Mouse (Mus musculus) myocyte (in vitro differentiated cells): ENCODE results near the gene S100a10.

Source experiments
- MAX ChIP-seq: IDR thresholded peaks from one replicate; pipeline ENCODE4 v1.6.1; 2011; ENCODE audit warnings: low read depth, mild to moderate bottlenecking, control low read depth
- MYOG ChIP-seq, 3 experiments: IDR thresholded peaks; one replicate each; pipeline ENCODE4 v1.6.1; 2011; ENCODE audit warnings: control low read depth in 2 of 3, low read depth in 2 of 3, mild to moderate bottlenecking in 2 of 3; ENCODE audit not compliant: insufficient read length in 2 of 3, control insufficient read depth in 1 of 3, insufficient read depth in 1 of 3
- POLR2A ChIP-seq: IDR thresholded peaks from one replicate; pipeline ENCODE4 v1.6.1; 2011; ENCODE audit warnings: low read depth, mild to moderate bottlenecking, control low read depth, moderate library complexity; ENCODE audit not compliant: insufficient read length
- POLR2AphosphoS2 ChIP-seq: IDR thresholded peaks from one replicate; pipeline ENCODE4 v1.6.1; 2011; ENCODE audit warnings: low read depth, control low read depth; ENCODE audit not compliant: insufficient read length
- TCF12 ChIP-seq: IDR thresholded peaks from one replicate; pipeline ENCODE4 v1.6.1; 2011; ENCODE audit warnings: mild to moderate bottlenecking, control low read depth; ENCODE audit not compliant: poor library complexity, insufficient read depth, severe bottlenecking
- TCF3 ChIP-seq: IDR thresholded peaks from one replicate; pipeline ENCODE4 v1.6.1; 2011; ENCODE audit warnings: low read depth, control low read depth; ENCODE audit not compliant: insufficient read length
- USF1 ChIP-seq: IDR thresholded peaks from one replicate; pipeline ENCODE4 v1.6.1; 2011; ENCODE audit warnings: low read depth, mild to moderate bottlenecking, control low read depth, moderate library complexity

DNA sequence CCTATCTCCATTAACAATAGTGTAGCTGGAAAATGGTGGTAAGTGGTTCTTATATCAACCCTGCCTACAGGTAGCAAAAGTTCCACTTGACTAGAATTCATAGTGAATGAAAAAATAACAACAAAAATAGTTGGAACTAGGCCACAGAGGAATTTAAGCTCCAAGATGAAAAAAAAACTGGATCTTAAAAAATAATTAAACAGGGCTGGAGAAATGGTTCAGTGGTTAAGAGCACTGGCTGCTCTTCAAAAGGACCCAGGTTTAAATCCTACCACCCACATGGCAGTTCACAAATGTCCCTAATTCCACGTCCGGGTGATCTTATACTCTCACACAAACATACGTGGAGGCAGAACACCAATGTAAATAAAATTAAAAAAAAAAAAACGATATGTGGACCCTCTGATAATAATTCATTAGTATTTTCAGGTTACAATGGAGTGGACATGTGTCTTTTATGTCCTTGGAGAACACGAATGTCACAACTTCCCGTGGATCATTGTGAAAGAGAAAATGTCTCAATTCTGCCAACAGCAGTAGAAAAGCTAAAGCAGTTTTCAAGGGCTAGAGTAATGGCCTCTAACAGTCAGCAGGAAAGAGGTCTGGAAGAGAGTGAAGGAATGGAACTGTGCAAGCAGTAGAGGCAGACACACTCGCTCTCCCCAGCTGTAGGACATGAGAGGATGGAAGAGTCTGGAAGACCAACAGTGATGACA, 42.3 kb upstream of the S100a10 start:
- TF ChIP-seq TCF3 (no peak), POLR2A (no peak), POLR2AphosphoS2 (no peak), TCF12 (no peak), USF1 (no peak), MYOG (IDR thresholded peaks at IDR 0.05; ENCODE audit: control insufficient read depth in 1 of 3, insufficient read depth in 1 of 3, insufficient read length in 2 of 3, low read depth in 2 of 3) (no peak), MAX (no peak)
